Mouse (Mus musculus) gastrocnemius, postnatal 4 days (tissue): ENCODE measurements around the gene Jade1. TPM values are rescaled to one million over a fixed set of nuclear protein-coding genes. Genes with fewer than 3 reads are reported as not detected.

Source experiments
- DNase-seq, 2 experiments: peaks; one replicate each; pipeline ENCODE4 v3.0.0; 2021 to 2022; ENCODE audit warnings: low spot score in 2 of 2, mixed read lengths in 2 of 2
- long read RNA-seq, 2 experiments: library from polyadenylated mRNA; stranded (forward); transcript quantifications; one replicate each; pipeline ENCODE4 v2.0.0; 2021
- total RNA-seq, 2 experiments: library from RNA; stranded (reverse); gene quantifications; 2 replicates each; pipeline ENCODE4 v1.2.3; 2021

Jade1 gene
- 10 to 100 TPM; 36.6 to 37.3 TPM for total RNA-seq
- long read RNA-seq, experiment 1, full-length matches to known transcripts = 13 of 22 reads
- long read RNA-seq, experiment 1, partial matches to known transcripts = 2 of 22 reads
- long read RNA-seq, experiment 1, other reads (novel, unspliced or antisense) = 7 of 22 reads
- long read RNA-seq, experiment 2, full-length matches to known transcripts = 15 of 31 reads
- long read RNA-seq, experiment 2, partial matches to known transcripts = 8 of 31 reads
- long read RNA-seq, experiment 2, other reads (novel, unspliced or antisense) = 8 of 31 reads

- DNase-seq = no peak
Measured at GRCm38 (mm10) chr3:41555491-41556381, at the start of gene Jade1. TSS of gene Jade1 (plus strand) at chr3:41555731.

DNA sequence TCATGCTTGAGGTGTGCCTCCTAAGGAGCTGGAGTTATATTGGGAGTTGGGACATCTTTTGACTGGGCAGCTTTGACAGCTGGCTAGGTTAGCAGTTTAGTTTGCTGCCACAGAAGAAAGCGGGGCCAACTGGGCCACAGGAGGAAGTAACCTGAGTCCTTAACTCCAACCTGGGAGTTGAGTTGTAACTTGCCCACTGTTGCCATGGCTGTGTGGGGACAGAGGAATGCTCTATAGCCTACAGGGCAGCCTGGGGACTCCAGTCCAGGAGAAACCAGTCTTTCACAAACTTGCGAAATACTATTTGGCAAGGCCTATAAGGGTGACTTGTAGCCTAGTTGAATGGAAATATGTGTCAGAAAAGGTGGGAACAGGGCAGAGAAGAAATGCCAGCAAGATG lies 46.1 kb upstream of the Jade1 start:
- DNase-seq = peak in 1 of 2 experiments; percentile 12

DNA sequence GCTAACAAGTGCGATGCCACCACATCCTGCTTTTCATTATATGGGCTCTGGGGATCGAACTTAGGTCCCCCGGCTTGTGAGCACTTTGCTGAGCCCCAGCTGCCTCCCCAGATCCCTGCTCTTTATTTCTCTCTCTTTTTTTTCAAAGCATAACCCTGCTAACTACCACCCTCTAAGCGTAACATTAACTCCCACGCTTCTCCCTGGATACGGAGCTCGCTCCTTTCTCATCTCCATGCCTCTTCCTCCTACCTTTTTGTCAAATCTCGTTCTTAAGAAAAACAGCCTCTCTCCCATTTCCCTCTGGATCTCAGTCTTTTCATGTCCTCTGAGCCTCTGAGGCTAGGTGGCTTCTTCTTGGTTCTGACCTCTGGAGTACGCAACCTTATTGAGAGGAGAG lies 45.3 kb upstream of the Jade1 start:
- DNase-seq = no peak

GRCm38 (mm10) chr3:41510750-41511149 lies 44.8 kb upstream of the Jade1 start:
- DNase-seq = no peak

- DNase-seq = no peak
Measured at GRCm38 (mm10) chr3:41514003-41514402, 41.5 kb upstream of the Jade1 start.

- no peak for DNase-seq
Measured at GRCm38 (mm10) chr3:41514683-41515305, 40.7 kb upstream of the Jade1 start.

DNA sequence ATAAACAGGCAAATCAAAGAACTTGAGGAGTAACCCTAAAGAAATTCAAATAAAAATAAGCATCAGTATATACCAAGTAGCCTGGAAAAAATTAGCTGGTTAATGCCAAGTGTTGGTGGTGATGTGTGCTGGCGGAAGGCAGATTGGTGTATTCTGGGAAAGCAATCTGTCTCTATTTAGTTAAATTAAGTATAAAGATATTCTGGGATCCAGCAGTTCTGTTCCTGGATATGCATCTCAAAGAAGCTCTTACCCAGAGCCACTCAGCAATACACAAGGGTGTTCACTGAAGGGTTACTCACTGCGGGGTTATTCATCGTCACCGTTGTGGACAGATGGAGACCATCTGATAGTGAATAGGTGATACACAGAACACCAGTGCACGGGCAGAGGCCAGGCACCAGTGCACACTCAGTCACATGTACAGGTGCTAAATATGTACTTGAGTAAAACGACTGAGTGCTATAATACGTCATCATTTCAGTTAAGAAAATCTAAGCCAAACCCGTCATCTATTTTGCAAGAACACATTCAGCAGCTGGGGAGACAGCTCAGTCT lies 38.5 kb upstream of the Jade1 start:
- DNase-seq = no peak

GRCm38 (mm10) chr3:41520925-41521324 lies 34.6 kb upstream of the Jade1 start:
- no peak for DNase-seq

DNA sequence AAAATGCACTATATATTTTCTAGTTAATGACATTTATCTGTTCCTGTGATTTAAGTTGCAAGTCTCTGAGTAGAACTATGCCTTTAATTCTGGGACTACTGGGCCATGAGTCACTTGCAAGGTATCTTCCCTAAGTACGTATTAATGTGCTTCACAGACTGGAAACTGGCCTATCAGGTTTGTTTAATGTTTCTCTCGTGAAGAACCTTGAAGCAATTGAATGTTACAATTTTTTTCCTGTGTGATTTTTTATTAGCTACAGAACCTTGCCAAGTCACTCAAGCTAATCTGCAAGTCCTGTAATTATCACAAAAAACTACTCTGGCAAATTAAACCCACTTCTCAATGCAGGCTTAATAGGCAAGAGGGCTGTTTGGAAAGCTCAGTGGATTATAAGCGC lies 33.8 kb upstream of the Jade1 start:
- no peak for DNase-seq

DNA sequence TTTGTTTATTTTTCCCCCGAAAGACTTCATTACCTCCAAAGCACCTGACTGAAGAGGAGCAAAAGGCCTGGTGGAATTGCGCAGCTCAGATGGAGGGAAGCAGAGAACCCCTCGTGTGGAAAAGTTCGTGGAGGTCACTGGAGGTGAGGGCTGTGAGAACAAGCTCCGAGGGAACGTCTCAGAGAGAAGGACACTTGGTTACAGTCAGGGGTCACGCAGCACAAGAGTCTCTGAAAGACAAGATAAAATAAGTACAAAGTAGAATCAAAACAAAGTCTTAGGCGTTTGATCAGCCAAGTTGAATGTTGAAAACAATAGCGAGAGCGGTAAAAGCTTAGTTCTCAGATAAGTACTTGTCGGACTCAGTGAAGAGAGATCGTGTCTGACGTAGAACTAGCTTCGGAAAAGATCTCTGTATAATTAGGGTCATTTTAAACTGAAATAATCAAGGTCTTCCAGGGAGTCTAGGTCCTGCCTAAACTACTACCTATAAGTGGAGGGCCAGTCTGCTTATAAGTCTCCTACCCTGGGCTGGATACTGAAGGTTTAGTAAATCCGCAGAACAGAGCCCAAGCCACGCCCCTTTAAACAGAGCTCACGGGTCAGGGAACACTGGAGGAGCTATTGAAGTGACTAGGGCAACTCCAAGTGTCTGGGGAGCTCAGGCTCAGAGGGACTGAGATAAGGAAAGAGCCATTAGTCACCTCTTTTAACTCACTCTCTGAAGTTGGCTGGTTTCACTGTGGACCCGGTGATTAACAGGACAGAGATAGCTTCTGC lies 33.1 kb upstream of the Jade1 start:
- no peak for DNase-seq

- no peak for DNase-seq
Measured at GRCm38 (mm10) chr3:41523006-41523375, 32.5 kb upstream of the Jade1 start.

- DNase-seq = no peak
Measured at GRCm38 (mm10) chr3:41523460-41523859, 32.1 kb upstream of the Jade1 start.

GRCm38 (mm10) chr3:41528291-41528969 lies 27.1 kb upstream of the Jade1 start:
- DNase-seq = no peak

DNA sequence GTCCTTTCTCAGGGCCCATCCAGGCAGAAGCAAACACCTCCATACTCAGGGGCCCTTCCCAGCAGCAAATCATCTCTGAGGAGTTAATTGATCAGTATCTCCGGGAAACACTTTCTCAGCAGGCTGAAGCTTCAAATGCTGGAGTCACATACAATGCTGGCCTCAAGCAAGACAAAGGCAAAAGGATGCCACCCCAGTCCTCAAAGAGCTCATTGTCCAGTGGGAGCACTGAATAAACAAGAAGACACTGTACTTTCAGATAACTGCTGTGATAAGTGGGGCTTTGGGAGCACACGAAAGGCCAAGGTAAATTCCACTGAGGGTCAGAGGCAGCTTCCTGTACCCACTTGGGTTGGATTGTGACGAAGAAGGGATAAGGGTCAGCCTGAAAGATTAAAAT lies 25.4 kb upstream of the Jade1 start:
- no peak for DNase-seq

DNA sequence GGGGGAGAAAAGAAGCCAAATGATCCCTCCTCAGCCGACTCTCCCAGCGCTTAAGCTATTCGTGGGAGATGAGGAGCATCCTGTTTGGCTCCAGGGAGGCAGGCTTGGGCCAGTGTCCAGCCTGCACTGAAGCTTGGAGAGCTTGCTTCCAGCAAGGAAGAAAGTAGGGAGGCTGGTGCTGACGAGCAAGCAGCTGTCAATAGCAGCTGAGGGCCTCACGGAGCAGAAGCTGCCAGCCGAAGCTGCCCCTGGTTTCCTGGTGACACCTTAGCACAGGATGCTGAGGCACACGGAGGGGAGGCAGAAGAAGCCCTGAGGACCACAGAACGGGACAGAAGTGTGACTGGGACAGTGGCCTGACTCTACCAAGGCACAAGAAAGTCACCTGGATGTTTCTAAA lies 24.0 kb upstream of the Jade1 start:
- peak in 1 of 2 experiments; percentile 33 for DNase-seq

DNA sequence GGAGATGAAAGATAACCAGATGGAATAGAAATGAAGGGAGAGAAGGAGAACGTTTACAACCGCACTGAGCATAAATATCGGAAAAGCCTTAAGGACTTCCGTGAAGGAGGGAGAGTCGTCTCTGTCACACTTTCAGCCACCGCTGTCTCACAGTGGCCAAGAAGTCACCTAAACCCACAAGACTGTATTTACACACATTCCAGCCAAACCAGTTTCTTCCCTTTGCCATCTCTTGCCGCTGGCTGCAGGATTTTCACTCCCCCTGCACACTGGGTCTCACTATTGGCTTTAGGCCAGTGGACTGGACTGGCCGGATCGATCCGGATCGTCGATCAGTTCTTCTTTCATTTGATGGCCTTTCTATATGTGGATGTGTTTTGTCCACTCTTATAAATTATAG lies 23.4 kb upstream of the Jade1 start:
- no peak for DNase-seq

- no peak for DNase-seq
Measured at GRCm38 (mm10) chr3:41533660-41534059, 21.9 kb upstream of the Jade1 start.

DNA sequence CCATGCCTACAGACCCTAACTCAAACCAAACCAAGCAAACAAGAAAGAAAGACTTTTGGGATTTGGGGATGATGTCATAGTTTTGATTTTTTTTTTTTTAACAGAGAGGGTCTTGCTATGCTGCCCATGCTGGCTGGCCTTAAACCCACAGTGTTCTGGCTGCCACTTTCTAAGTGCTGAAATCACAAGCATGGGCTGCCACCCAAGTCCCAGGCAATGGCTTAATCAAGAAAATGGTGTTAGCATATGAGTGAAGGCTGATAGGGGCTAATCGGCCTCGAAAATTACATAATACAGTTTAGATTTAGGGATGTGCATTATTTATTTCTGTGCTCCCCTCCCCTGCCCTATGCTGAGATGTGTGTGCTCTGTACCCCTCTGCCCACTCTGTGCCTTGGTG lies 17.6 kb upstream of the Jade1 start:
- DNase-seq = no peak

DNA sequence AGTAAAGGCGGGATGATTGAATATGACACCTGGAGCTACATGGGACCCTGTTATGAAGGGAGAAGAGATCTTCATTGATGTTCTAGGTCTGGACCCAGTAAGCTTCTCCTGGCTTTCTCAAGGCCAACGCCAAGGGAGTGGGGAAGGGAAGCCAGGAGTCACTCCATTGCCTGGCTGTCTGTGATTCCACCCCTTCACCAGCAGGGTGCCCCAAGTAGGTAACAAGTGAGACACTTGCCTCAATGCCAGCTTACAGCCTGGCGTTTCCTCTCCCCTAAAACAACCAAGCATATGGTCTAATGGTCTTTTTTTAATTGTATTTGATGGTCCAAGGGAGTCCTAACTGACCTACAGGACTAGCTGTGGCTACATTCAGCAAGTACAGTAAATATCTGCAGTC lies 14.2 kb upstream of the Jade1 start:
- DNase-seq = no peak

- no peak for DNase-seq
Measured at GRCm38 (mm10) chr3:41544451-41544850, 11.1 kb upstream of the Jade1 start.
